Mouse (Mus musculus) 3T3-L1 (cell line): ENCODE data around the gene Mroh2a.
A peak's percentile ranks its signal among the peaks of the same experiment; 100 is the strongest.

Experiments
- DNase-seq: peaks from one replicate; pipeline ENCODE4 v3.0.0-alpha.2; 2015; ENCODE audit warnings: low read depth, low spot score

Gene Mroh2a

GRCm38 (mm10) chr1:88235046-88235893 is 8.5 kb downstream of the Mroh2a start:
- no peak for DNase-seq

GRCm38 (mm10) chr1:88235894-88236415 is 9.2 kb downstream of the Mroh2a start:
- no peak for DNase-seq

DNA sequence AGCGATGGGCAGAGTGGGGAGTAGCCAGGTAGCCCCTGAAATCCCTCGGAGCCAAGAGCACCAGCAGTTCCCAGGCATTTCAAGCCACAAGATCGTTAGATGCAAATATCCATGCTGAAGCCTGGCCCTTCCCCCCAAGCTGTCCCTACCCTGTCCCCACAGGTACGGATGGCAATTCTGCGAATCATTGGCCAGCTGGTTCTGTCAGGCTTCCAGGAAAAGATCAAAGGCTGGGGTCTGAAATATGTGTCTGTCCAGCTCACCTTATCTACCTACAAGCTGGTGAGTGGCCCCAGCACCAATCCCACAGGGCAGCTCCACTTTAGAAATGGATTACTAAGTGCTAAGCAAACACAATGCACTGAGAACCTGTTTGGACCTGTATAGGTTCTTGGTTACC is 10.5 kb downstream of the Mroh2a start:
- no peak for DNase-seq

GRCm38 (mm10) chr1:88238771-88239170 is 12.0 kb downstream of the Mroh2a start:
- DNase-seq: no peak

GRCm38 (mm10) chr1:88240072-88240471 is 13.3 kb downstream of the Mroh2a start:
- no peak for DNase-seq

- DNase-seq: no peak
Observed at GRCm38 (mm10) chr1:88240579-88240978, 13.8 kb downstream of the Mroh2a start.

- no peak for DNase-seq
Observed at GRCm38 (mm10) chr1:88243861-88244260, 17.1 kb downstream of the Mroh2a start.

- DNase-seq: no peak
Observed at GRCm38 (mm10) chr1:88245881-88246280, 19.1 kb downstream of the Mroh2a start.

- no peak for DNase-seq
Observed at GRCm38 (mm10) chr1:88246386-88246785, 19.6 kb downstream of the Mroh2a start.

GRCm38 (mm10) chr1:88247660-88248059 is 20.9 kb downstream of the Mroh2a start:
- DNase-seq: no peak

GRCm38 (mm10) chr1:88248658-88249057 is 21.9 kb downstream of the Mroh2a start:
- DNase-seq: no peak

DNA sequence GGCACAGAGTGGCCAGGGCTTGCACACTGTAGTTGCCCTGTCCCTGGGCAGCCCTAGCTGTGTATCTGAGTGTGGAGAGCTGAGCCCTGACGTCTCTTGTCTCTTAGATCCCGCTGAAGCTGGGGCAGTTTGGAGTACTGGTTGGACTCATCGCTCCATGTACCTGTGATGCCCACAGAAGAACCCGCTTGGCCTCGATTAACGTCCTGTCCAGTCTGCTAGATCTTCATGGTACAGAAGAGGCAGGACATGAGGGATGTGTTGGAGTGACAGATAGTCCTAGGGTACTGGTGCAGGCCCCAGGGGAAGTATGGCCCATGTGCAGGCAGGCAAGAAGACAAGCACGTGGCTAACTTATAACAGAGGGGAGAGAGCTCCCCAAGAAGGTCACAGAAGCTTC is 22.8 kb downstream of the Mroh2a start:
- DNase-seq: no peak

GRCm38 (mm10) chr1:88250023-88250422 is 23.2 kb downstream of the Mroh2a start:
- no peak for DNase-seq

DNA sequence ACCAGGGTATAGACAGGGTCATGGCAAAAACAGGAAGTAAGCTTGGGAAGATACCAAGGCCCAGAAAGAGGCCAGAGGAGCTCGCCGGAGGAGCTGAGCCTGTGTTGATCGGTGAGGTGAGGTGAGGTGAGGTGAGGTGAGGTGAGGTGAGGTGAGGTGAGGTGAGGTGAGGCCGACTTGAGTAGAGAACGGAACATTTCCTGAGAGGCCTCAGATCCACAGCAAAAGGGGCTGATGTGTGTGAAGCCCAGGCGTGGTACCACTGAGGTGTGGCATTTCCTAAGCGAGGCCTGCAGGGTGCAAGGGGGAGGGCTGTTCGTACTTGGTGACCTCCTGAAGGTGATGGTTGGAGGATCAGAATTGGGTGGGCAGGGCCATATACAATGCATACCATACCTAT is 26.3 kb downstream of the Mroh2a start:
- no peak for DNase-seq

DNA sequence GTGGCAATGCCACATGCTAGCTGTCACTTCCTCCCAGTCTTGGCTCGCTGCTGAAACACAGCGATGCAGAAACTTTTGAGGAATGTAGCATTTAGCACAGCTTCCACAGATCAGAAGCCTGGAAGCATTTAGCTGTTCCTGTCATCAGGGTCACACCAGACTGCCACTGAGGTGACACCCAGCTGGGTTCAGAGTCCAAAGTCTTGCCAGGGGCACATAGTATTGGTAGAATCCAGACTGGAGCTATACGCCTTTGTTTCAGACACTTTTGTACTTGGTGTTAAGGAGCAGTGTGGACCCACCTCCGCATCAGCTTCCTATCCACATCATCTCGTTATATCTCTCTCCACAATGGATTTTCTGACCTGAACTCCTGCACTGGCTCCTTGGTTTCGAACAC is 26.8 kb downstream of the Mroh2a start:
- no peak for DNase-seq

DNA sequence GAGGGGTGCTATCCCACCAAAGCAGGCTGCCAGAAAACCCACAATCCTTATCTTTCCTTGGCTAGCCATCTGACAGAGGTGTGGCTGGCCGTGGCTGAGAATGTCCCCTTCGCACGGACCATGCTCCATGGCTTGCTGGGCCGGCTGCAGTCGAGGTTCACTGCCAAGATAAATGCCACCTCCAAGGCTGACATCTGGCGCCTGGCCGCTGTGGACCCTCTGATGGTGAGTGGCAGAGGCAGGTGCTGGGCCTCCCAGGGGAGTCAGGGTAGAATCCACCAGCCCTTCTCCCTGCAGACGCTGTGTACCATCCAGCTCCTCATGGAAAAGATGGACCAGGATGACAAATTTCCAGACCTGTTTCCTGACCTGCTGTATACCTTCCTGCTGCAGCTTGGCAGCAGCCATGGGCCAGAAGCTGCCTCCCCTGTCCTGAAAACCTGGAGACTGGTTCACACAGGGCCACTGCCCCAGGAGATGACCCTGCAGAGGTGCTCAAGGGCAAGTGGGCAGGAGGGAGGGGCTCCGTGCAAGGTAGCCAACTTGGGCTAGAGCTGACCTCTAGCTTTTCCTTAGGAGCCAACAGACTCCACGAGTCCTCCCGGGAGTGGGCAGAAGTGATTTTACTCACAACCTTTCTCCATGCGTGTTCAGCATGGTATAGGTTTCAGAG is 28.1 kb downstream of the Mroh2a start:
- DNase-seq: no peak

- DNase-seq: no peak
Observed at GRCm38 (mm10) chr1:88255466-88255857, 28.7 kb downstream of the Mroh2a start.

- DNase-seq: no peak
Observed at GRCm38 (mm10) chr1:88255989-88256754, 29.4 kb downstream of the Mroh2a start.

DNA sequence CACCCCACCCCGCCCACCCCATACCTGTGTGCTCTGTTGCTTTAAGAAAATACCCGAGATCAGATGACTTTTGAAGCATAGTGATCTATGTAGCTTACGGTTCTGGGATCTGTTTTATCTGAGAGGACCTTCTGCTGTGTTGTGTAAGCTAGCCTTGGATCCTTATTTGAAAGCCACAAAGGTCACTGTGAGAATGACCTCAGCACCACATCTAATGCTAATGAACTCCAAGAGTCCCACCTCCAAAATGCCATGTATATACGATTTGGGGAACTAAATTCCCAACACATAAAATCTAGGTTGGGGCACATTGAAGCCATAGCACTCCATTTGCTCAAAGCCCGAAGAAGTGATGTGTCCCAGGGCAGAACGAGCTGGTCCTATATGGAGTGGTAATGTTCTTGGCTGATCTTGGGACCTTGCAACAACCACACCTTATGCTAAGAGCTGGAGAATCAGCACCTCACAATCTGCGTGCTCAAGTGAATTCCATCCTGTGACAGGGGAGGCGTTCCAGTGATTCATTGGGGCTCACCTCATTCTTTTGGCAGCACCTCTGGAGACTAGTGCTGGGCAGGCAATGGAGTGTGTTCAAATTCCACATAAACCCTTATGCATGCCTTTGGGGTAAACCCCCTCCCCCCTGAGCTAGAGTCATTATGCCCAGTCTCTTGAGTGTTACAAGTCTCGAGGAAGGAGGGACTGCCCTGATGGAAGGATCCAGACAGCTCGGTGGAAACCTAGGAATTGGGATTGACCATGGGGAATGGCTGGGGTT is 30.3 kb downstream of the Mroh2a start:
- DNase-seq: peak; percentile 49

DNA sequence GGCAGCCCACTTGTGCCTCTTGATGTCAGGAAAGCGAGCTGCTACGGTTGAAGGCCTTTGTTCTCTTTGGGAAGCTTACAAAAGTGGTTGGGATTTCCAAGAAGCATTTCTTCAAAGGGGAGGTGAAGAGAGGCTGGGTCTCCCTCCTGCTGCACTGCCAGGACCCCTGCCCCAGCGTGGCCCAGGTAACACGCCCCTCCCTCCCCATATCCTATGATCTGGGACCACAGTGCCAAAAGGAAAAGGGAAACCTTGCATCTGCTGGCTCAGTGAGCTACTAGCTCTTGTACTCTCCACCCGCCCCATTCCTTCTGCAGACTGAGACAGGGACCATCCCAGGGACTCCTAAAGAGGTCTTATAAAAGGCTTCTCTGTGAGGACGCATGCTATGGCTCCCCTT is 30.9 kb downstream of the Mroh2a start:
- DNase-seq: no peak

DNA sequence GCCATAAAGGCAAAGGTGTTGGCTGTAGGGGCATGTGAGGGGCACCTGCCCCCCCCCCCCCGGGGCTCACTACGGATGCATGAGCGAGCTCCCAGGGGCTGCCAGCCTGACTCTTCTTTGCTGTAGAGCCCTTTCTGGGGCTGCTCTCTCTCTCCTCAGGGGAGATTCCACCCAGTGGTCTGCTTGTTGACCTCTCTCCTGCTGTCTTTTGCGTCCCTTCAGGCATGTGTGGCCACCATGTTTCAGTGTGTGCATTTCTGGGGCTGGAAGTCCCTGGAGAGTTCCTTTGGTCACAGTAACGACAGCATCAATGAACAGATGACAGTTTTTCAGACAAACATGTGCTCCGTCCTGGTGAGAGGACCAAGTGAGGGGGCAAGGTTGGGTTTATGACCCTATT is 31.6 kb downstream of the Mroh2a start:
- no peak for DNase-seq
